Mouse (Mus musculus): Measurements from ENCODE around the gene Prkaa2. TPM values are rescaled to one million over a fixed set of nuclear protein-coding genes. Genes with fewer than 3 reads are reported as not detected.

The Prkaa2 gene
- polyA plus RNA-seq, 1 experiment from 2014 or later = 14.0 TPM

DNA sequence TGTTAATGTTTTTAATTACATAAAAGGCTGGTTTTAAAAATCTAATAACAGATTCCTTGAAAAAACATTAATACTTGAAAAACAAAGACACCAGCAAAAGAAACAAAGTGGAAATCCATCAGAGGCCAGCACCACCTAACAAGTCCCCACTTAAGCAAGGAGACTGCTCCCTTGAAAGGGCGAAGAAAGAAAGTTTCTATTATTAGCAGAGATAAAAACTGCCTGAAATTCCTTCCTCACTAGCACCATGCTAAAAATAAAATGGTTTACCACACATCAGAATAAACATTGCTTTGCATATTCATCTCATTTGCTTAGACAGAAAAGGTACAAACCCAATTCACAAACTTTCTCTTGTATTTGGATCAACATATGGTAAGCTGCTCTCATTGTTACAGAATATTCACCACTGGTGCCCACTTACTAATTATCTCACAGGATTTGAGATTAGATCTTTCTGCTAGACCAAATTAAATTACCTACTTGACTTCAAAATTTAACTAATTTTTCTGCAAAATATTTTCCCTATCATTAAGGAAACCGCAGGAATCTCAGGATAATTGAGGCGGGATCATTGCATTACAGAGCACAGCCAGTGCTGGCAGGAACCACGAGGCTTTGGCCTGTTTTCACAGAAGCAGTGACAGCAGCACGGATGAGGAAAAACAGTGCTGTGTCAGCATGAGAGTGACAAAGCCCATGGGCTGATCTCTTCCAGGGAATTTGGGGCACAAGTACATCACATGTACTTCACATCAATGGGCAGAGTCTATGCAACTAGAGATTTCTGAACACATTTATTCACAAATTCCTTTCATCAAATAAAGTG, 9.0 kb downstream of the Prkaa2 start:
- Histone ChIP-seq H3K4me2 (ENCODE audit: low read length) (no peak overlapping the region), H3K9me3 (replicated peaks; ENCODE audit: low read length) (no peaks in the 10 kb centered on the region), H3K27me3 (ENCODE audit: insufficient read depth, low read length) (no peaks in the 10 kb centered on the region), H3K9ac (ENCODE audit: low read depth, low read length) (no peak overlapping the region), H3K36me3 (ENCODE audit: insufficient read depth, low read length) (no peaks in the 10 kb centered on the region), H3K27ac (no peak overlapping the region), H3K4me3 (replicated peaks; ENCODE audit: low read depth, low read length) (no peak overlapping the region), H3K4me1 (replicated peaks; ENCODE audit: insufficient read depth, low read length) (no peaks in the 10 kb centered on the region)
- no peak for TF ChIP-seq CTCF (IDR thresholded peaks at IDR 0.05; ENCODE audit: low read depth)
- WGBS = 49% methylated on average over 5 of the region's 5 CpGs
- ATAC-seq (replicated peaks; ENCODE audit: low FRiP score, low read depth) (no peak), DNase-seq (ENCODE audit: low spot score) (no peak)

GRCm38 (mm10) chr4:105098660-105099059, 11.0 kb downstream of the Prkaa2 start:
- no peak for TF ChIP-seq CTCF (IDR thresholded peaks at IDR 0.05; ENCODE audit: low read depth)
- no peaks in the 10 kb centered on the region for H3K4me1 ChIP-seq (replicated peaks; ENCODE audit: insufficient read depth, low read length)
- WGBS = 83% methylated on average over 7 of the region's 7 CpGs
- no peak overlapping the region for H3K4me3 ChIP-seq (replicated peaks; ENCODE audit: low read depth, low read length)
- H3K36me3 ChIP-seq (ENCODE audit: insufficient read depth, low read length) = no peaks in the 10 kb centered on the region
- no peak overlapping the region for H3K9ac ChIP-seq (ENCODE audit: low read depth, low read length)
- H3K4me2 ChIP-seq (ENCODE audit: low read length) = no peak overlapping the region
- H3K9me3 ChIP-seq (replicated peaks; ENCODE audit: low read length) = no peaks in the 10 kb centered on the region
- DNase-seq (ENCODE audit: low spot score) (no peak), ATAC-seq (replicated peaks; ENCODE audit: low FRiP score, low read depth) (no peak)
- no peak overlapping the region for H3K27ac ChIP-seq
- H3K27me3 ChIP-seq (ENCODE audit: insufficient read depth, low read length) = no peaks in the 10 kb centered on the region

GRCm38 (mm10) chr4:105098158-105098557, 11.5 kb downstream of the Prkaa2 start:
- no peaks in the 10 kb centered on the region for H3K9me3 ChIP-seq (replicated peaks; ENCODE audit: low read length)
- DNase-seq (ENCODE audit: low spot score) (no peak), ATAC-seq (replicated peaks; ENCODE audit: low FRiP score, low read depth) (no peak)
- no peaks in the 10 kb centered on the region for H3K4me1 ChIP-seq (replicated peaks; ENCODE audit: insufficient read depth, low read length)
- TF ChIP-seq CTCF (IDR thresholded peaks at IDR 0.05; ENCODE audit: low read depth) = no peak
- WGBS = 69% methylated on average over 8 of the region's 8 CpGs
- no peaks in the 10 kb centered on the region for H3K27me3 ChIP-seq (ENCODE audit: insufficient read depth, low read length)
- no peaks in the 10 kb centered on the region for H3K36me3 ChIP-seq (ENCODE audit: insufficient read depth, low read length)
- no peak overlapping the region for H3K4me3 ChIP-seq (replicated peaks; ENCODE audit: low read depth, low read length)
- no peak overlapping the region for H3K9ac ChIP-seq (ENCODE audit: low read depth, low read length)
- no peak overlapping the region for H3K27ac ChIP-seq
- no peak overlapping the region for H3K4me2 ChIP-seq (ENCODE audit: low read length)

DNA sequence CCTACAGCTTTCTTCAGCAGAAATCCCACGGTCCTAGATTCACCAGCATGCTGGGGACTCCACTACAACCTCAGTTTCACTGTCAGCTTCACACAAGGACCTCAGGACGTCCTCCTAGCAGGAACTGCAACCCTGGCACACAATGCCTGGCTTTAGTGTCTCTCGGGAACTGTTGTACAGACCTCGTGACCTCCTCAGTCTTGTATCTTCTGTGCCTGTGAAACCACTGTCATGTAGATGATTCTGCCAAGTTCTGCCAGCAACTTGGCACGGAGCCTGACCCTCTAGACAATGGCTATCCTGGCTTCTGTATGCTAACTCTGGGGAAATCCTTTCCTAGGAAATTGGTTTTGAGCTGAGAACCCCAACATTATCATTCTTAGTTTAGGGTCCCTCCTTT, 14.4 kb downstream of the Prkaa2 start:
- DNase-seq (ENCODE audit: low spot score) = no peak
- Histone ChIP-seq H3K9me3 (replicated peaks; ENCODE audit: low read length) (no peaks in the 10 kb centered on the region), H3K27ac (no peak overlapping the region), H3K9ac (ENCODE audit: low read depth, low read length) (no peak overlapping the region), H3K4me3 (replicated peaks; ENCODE audit: low read depth, low read length) (no peak overlapping the region), H3K4me2 (ENCODE audit: low read length) (no peak overlapping the region), H3K36me3 (ENCODE audit: insufficient read depth, low read length) (no peaks in the 10 kb centered on the region), H3K4me1 (replicated peaks; ENCODE audit: insufficient read depth, low read length) (no peaks in the 10 kb centered on the region), H3K27me3 (ENCODE audit: insufficient read depth, low read length) (no peaks in the 10 kb centered on the region)
- TF ChIP-seq CTCF (IDR thresholded peaks at IDR 0.05; ENCODE audit: low read depth) = no peak
- 75% methylated on average over 5 of the region's 5 CpGs for WGBS
- no peak for ATAC-seq (replicated peaks; ENCODE audit: low FRiP score, low read depth)

DNA sequence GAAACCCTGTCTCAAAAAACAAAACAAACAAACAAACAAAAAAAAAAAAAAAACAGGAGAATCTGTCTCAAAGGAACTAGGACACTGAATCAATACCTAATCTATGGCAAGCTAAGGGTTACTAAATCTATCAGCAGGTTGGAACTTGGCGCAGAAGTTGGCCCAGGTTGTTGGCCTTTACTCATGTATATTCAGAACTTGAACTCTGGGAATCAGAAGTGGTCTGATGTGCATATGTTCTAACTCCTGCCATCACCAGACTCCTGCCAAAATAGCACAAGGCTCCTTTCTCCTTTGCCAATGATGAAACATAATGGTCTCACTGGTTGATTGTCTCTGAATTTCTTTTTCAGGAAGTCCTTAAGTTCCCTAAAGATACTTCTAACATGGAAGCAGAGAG, 15.7 kb downstream of the Prkaa2 start:
- no peak for ATAC-seq (replicated peaks; ENCODE audit: low FRiP score, low read depth)
- no peaks in the 10 kb centered on the region for H3K9me3 ChIP-seq (replicated peaks; ENCODE audit: low read length)
- no peak overlapping the region for H3K4me3 ChIP-seq (replicated peaks; ENCODE audit: low read depth, low read length)
- no peak for DNase-seq (ENCODE audit: low spot score)
- no peaks in the 10 kb centered on the region for H3K27me3 ChIP-seq (ENCODE audit: insufficient read depth, low read length)
- no peaks in the 10 kb centered on the region for H3K4me1 ChIP-seq (replicated peaks; ENCODE audit: insufficient read depth, low read length)
- no peak for TF ChIP-seq CTCF (IDR thresholded peaks at IDR 0.05; ENCODE audit: low read depth)
- H3K4me2 ChIP-seq (ENCODE audit: low read length) = no peak overlapping the region
- no peak overlapping the region for H3K27ac ChIP-seq
- H3K9ac ChIP-seq (ENCODE audit: low read depth, low read length) = no peak overlapping the region
- 94% methylated on average over 1 of the region's 1 CpGs for WGBS
- H3K36me3 ChIP-seq (ENCODE audit: insufficient read depth, low read length) = no peaks in the 10 kb centered on the region

DNA sequence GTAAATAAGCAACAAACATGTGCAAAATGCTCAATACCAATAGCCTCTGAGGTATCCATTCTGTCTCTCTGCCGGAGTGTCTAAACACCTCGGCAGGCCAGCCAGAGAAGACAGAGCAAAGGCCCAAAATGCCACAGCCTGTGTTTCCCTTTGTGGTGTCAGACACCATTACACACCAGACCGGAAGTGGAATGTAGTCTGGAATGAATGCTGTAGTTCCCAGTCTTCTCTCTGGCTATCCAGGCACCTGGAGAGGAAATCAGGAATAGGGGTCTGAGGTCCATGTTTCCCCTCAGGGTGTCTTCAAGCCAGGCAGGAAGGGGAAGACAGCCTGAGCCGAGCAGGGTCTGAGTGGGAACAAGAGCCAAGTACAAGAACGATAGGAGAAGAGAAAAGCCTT, 19.3 kb downstream of the Prkaa2 start:
- no peaks in the 10 kb centered on the region for H3K4me1 ChIP-seq (replicated peaks; ENCODE audit: insufficient read depth, low read length)
- ATAC-seq (replicated peaks; ENCODE audit: low FRiP score, low read depth) = no peak
- TF ChIP-seq CTCF (IDR thresholded peaks at IDR 0.05; ENCODE audit: low read depth) = no peak
- no peak overlapping the region for H3K4me2 ChIP-seq (ENCODE audit: low read length)
- H3K27me3 ChIP-seq (ENCODE audit: insufficient read depth, low read length) = no peaks in the 10 kb centered on the region
- no peak overlapping the region for H3K9ac ChIP-seq (ENCODE audit: low read depth, low read length)
- DNase-seq (ENCODE audit: low spot score) = no peak
- no peaks in the 10 kb centered on the region for H3K36me3 ChIP-seq (ENCODE audit: insufficient read depth, low read length)
- no peak overlapping the region for H3K4me3 ChIP-seq (replicated peaks; ENCODE audit: low read depth, low read length)
- H3K27ac ChIP-seq = no peak overlapping the region
- no peaks in the 10 kb centered on the region for H3K9me3 ChIP-seq (replicated peaks; ENCODE audit: low read length)
- WGBS = 82% methylated on average over 5 of the region's 5 CpGs

DNA sequence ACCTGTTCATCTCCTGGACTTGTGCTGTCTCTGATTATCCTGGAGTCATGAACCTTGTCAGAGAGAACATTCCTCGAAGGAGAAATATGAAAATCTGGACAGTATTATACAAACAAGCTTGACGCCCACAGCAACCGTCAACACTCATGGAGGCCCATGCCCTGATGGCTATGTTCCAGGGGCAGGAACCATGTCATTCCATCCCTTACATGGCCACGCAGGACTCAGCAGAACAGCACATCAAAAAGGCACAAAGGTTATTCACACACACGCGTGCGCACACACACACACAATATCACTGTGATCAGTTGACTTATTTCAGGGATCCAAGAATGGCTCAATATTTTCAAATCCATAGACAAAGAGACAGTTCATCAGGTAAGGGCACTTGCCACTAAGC, 20.3 kb downstream of the Prkaa2 start:
- H3K4me3 ChIP-seq (replicated peaks; ENCODE audit: low read depth, low read length) = no peak overlapping the region
- no peaks in the 10 kb centered on the region for H3K9me3 ChIP-seq (replicated peaks; ENCODE audit: low read length)
- no peaks in the 10 kb centered on the region for H3K4me1 ChIP-seq (replicated peaks; ENCODE audit: insufficient read depth, low read length)
- no peaks in the 10 kb centered on the region for H3K36me3 ChIP-seq (ENCODE audit: insufficient read depth, low read length)
- no peak overlapping the region for H3K27ac ChIP-seq
- no peak overlapping the region for H3K9ac ChIP-seq (ENCODE audit: low read depth, low read length)
- no peak for DNase-seq (ENCODE audit: low spot score)
- H3K4me2 ChIP-seq (ENCODE audit: low read length) = no peak overlapping the region
- no peak for TF ChIP-seq CTCF (IDR thresholded peaks at IDR 0.05; ENCODE audit: low read depth)
- no peaks in the 10 kb centered on the region for H3K27me3 ChIP-seq (ENCODE audit: insufficient read depth, low read length)
- WGBS = 93% methylated on average over 7 of the region's 7 CpGs
- no peak for ATAC-seq (replicated peaks; ENCODE audit: low FRiP score, low read depth)

Measured in kidney, postnatal 0 days (tissue).